15 mouse cellular contexts compared by ENCODE assay signal in genomic region chr1:102735392-102735791, GRCm38 (mm10).
"Had no signal": no experiment of that assay in that cellular context is flagged by ENCODE, and none has a peak within 500 bp of the region (broad histone marks: within the 10 kb centered on the region; RNA-seq: fewer than 3 reads in every experiment).

No protein-coding gene starts in this region.

- H3K4me1 ChIP-seq: neural tube, embryonic 12.5 days; neural tube, embryonic 13.5 days; neural tube, embryonic 15.5 days had no signal

- H3K9ac ChIP-seq: neural tube, embryonic 12.5 days; neural tube, embryonic 13.5 days; neural tube, embryonic 15.5 days had no signal

- DNase-seq: retina, postnatal 1 day; right cerebral cortex, adult 18-20 months; right cerebral cortex, postnatal 14 days; right cerebral cortex, postnatal 25 days; right cerebral cortex, postnatal 4 days; spleen, adult 18-20 months; thymus, adult 18-20 months; thymus, adult 2 months; thymus, postnatal 14 days; thymus, postnatal 25 days; thymus, postnatal 36 days; thymus, postnatal 4 days had no signal

- H3K4me3 ChIP-seq: neural tube, embryonic 12.5 days; neural tube, embryonic 13.5 days; neural tube, embryonic 15.5 days had no signal

- H3K36me3 ChIP-seq: neural tube, embryonic 12.5 days; neural tube, embryonic 13.5 days; neural tube, embryonic 15.5 days had no signal

- H3K27ac ChIP-seq: neural tube, embryonic 12.5 days; neural tube, embryonic 13.5 days; neural tube, embryonic 15.5 days had no signal

- H3K4me2 ChIP-seq: neural tube, embryonic 12.5 days; neural tube, embryonic 13.5 days; neural tube, embryonic 15.5 days had no signal

- H3K9me3 ChIP-seq: neural tube, embryonic 12.5 days; neural tube, embryonic 13.5 days; neural tube, embryonic 15.5 days had no signal

- H3K27me3 ChIP-seq: neural tube, embryonic 12.5 days; neural tube, embryonic 13.5 days; neural tube, embryonic 15.5 days had no signal
